Mouse (Mus musculus) small intestine, adult 2 months (tissue): ENCODE results near the gene Lta.

ENCODE experiments used
- CTCF ChIP-seq: fragments of 200-500 bp; IDR thresholded peaks from 2 replicates; pipeline ENCODE4 v1.5.1; 2012; ENCODE audit warnings: low read depth, mild to moderate bottlenecking, control low read depth, inconsistent platforms, low read length, moderate library complexity, mixed read lengths; ENCODE audit not compliant: insufficient replicate concordance, insufficient read length; ENCODE audit errors: extremely low read depth
- POLR2A ChIP-seq: fragments of 200-500 bp; IDR thresholded peaks from 2 replicates; pipeline ENCODE4 v1.6.1; 2012; ENCODE audit warnings: low read depth, mild to moderate bottlenecking, control low read depth, inconsistent platforms, low read length, moderate library complexity

DNA sequence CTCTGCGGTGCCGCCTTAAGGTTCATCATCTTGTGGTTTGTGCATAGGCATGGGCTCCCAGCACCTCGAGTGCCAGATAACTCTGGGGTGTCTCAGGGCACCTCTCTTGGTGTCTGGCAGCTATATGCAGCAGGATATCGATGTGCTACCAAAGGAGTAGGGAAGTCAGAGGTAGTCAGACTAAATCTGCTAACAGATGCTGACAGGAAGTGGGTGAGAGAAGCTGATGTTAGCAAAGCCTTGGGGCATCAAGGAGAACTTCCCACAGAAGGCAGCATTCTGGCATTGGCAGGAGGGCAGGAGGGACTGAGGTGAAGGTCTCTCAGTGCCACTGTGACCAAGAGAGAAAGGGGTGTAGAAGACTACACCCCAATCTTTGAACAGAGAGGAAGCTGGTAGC, 15.1 kb downstream of the Lta start:
- no peak for TF ChIP-seq CTCF
- no peak for TF ChIP-seq POLR2A
